8 mouse cellular contexts compared by ENCODE assay signal in genomic region chr4:142077572-142078271, GRCm38 (mm10). TPM values are rescaled to one million over a fixed set of nuclear protein-coding genes. Genes with fewer than 3 reads are reported as not detected.
DNase-seq lines count a peak whose midpoint lies in the region; ATAC-seq lines count a peak whose summit lies in the region.

No protein-coding gene starts in this region.

- no peak for ATAC-seq in cerebellum, adult (ENCODE audit: insufficient number of reproducible peaks, low FRiP score, low TSS enrichment)
- no peak for ATAC-seq in midbrain, embryonic 14.5 days (ENCODE audit: low FRiP score, low TSS enrichment)
- ATAC-seq in midbrain, embryonic 11.5 days (ENCODE audit: low FRiP score): no peak
- peak; percentile 36; the same call in 1 of the 2 replicates for ATAC-seq in kidney, embryonic 16.5 days (ENCODE audit: low FRiP score, low TSS enrichment)

- no peak overlapping the region for H3K4me3 ChIP-seq in midbrain, embryonic 14.5 days (replicated peaks; ENCODE audit: low read depth, low read length)
- no peak overlapping the region for H3K4me3 ChIP-seq in midbrain, embryonic 11.5 days (ENCODE audit: low read depth, low read length)
- H3K4me3 ChIP-seq in kidney, embryonic 16.5 days (ENCODE audit: low read length): peak overlapping the region; percentile 4; the same call in 1 of the 2 replicates

- DNase-seq in cerebellum, adult 11-12 months: peak; percentile 76
- peak; percentile 51 for DNase-seq in midbrain, embryonic 14.5 days
- DNase-seq in midbrain, embryonic 11.5 days (ENCODE audit: low spot score, missing footprints): no peak
- peak; percentile 67 to 80 for DNase-seq in heart, adult 18-20 months
- DNase-seq in natural killer cell, adult 2 months (ENCODE audit: low spot score in 2 of 2): peak; percentile 60 to 65
- DNase-seq in urinary bladder, adult 18-20 months (ENCODE audit: low spot score in 2 of 2): no peak

- no peaks in the 10 kb centered on the region for H3K9me3 ChIP-seq in midbrain, embryonic 14.5 days (ENCODE audit: control insufficient read depth, low read length)
- no peaks in the 10 kb centered on the region for H3K9me3 ChIP-seq in midbrain, embryonic 11.5 days (ENCODE audit: control insufficient read depth, low read length)
- H3K9me3 ChIP-seq in kidney, embryonic 16.5 days (ENCODE audit: low read length): no peaks in the 10 kb centered on the region

- H3K4me2 ChIP-seq in midbrain, embryonic 14.5 days (ENCODE audit: low read length): no peak overlapping the region
- H3K4me2 ChIP-seq in midbrain, embryonic 11.5 days: no peak overlapping the region
- peak overlapping the region; percentile 26 for H3K4me2 ChIP-seq in kidney, embryonic 16.5 days (replicated peaks; ENCODE audit: low read depth, low read length)

- H3K27ac ChIP-seq in midbrain, embryonic 14.5 days (replicated peaks; ENCODE audit: low read depth, low read length): peak overlapping the region; percentile 37; the same call in 1 of the 2 replicates
- no peak overlapping the region for H3K27ac ChIP-seq in midbrain, embryonic 11.5 days (ENCODE audit: low read depth, low read length)
- H3K27ac ChIP-seq in kidney, embryonic 16.5 days (ENCODE audit: low read length): peak overlapping the region; percentile 63; the same call in 1 of the 2 replicates

- H3K36me3 ChIP-seq in midbrain, embryonic 14.5 days (ENCODE audit: control insufficient read depth, insufficient read depth, low read length): no peaks in the 10 kb centered on the region
- H3K36me3 ChIP-seq in midbrain, embryonic 11.5 days (ENCODE audit: control insufficient read depth, insufficient read depth, low read length): no peaks in the 10 kb centered on the region
- no peaks in the 10 kb centered on the region for H3K36me3 ChIP-seq in kidney, embryonic 16.5 days (ENCODE audit: insufficient read depth, low read length)

- no peak overlapping the region for H3K9ac ChIP-seq in midbrain, embryonic 14.5 days (replicated peaks; ENCODE audit: low read length)
- no peak overlapping the region for H3K9ac ChIP-seq in midbrain, embryonic 11.5 days (ENCODE audit: low read length)
- H3K9ac ChIP-seq in kidney, embryonic 16.5 days (replicated peaks; ENCODE audit: low read length): 0 out of 2 replicates have a peak overlapping the region, but pooled peaks have one; percentile 18

- H3K27me3 ChIP-seq in midbrain, embryonic 14.5 days (ENCODE audit: control insufficient read depth, insufficient read depth, low read length): no peaks in the 10 kb centered on the region
- no peaks in the 10 kb centered on the region; the same call in 1 of the 2 replicates for H3K27me3 ChIP-seq in midbrain, embryonic 11.5 days (ENCODE audit: control insufficient read depth, insufficient read depth, low read length)
- no peaks in the 10 kb centered on the region for H3K27me3 ChIP-seq in kidney, embryonic 16.5 days (ENCODE audit: insufficient read depth, low read length)

- WGBS in midbrain, embryonic 14.5 days: 55% methylated on average over 18 of the region's 18 CpGs
- 52% methylated on average over 18 of the region's 18 CpGs for WGBS in midbrain, embryonic 11.5 days
- 36% methylated on average over 18 of the region's 18 CpGs for WGBS in kidney, embryonic 16.5 days

- H3K4me1 ChIP-seq in midbrain, embryonic 14.5 days (ENCODE audit: control insufficient read depth, insufficient read depth, low read length): 0 out of 2 replicates have a peak, but pooled peaks cover 7% of the 10 kb centered on the region
- peaks cover 2% of the 10 kb centered on the region for H3K4me1 ChIP-seq in midbrain, embryonic 11.5 days (ENCODE audit: control insufficient read depth, insufficient read depth, low read length)
- peaks cover 43% of the 10 kb centered on the region for H3K4me1 ChIP-seq in kidney, embryonic 16.5 days (ENCODE audit: insufficient read depth, low read length)

RNA-seq across cellular contexts. Expression of gene Tmem51, which starts 6.4 kb away (rescaled TPM):
- 4.8 and 7.2 TPM in 2 replicates for polyA plus RNA-seq in midbrain, embryonic 14.5 days (2014; fragmentation: Nextera tagmentation; extraction: Ambion mirVana)
- polyA plus RNA-seq in midbrain, embryonic 11.5 days (2014; fragmentation: Nextera tagmentation; extraction: Ambion mirVana): 11.1 and 12.3 TPM in 2 replicates
- 1 to 10 TPM; 3.4 to 5.2 TPM for total RNA-seq in heart, adult 18-20 months (2021)
- 41.6 and 42.7 TPM in 2 replicates for polyA plus RNA-seq in kidney, embryonic 16.5 days (2015; fragmentation: Nextera tagmentation; extraction: Ambion mirVana)

Comparison
In these comparisons a context has a peak if more than half of its experiments do, and no peak if none do; other contexts are left out.
1. DNase-seq: peak in cerebellum, adult 11-12 months (single experiment), midbrain, embryonic 14.5 days (single experiment), heart, adult 18-20 months (2 of 2) and natural killer cell, adult 2 months (2 of 2); none in midbrain, embryonic 11.5 days (single experiment) and urinary bladder, adult 18-20 months (0 of 2).